Comparison of ENCODE assay signal across 24 mouse cellular contexts in the genomic region with DNA sequence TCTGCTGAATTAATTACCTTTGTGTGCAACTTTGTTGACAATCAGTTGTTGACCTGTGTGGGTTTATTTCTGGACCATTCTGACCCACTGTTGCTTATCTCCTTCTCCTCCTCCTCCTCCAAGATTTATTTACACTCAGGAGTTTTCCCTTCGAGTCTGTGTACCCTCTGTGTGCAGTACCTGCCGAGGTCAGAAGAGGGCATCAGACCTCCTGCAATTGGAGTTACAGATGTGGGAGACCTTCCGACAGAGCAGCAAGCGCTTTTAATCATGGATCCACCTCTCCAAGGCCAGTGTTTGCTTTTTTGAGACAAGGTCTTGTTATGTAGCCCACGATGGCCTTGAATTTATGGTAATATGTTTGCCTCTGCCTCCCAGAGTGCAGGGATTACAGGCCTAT. TPM values are rescaled to one million over a fixed set of nuclear protein-coding genes. Genes with fewer than 3 reads are reported as not detected.
DNase-seq lines count a peak whose midpoint lies in the region; ATAC-seq and TF ChIP-seq lines count a peak whose summit lies in the region.
"Had no signal": no experiment of that assay in that cellular context is flagged by ENCODE, and none has a peak within 500 bp of the region (broad histone marks: within the 10 kb centered on the region; RNA-seq: fewer than 3 reads in every experiment).

No protein-coding gene starts in this region.

- no peak overlapping the region for H3K9ac ChIP-seq in liver, embryonic 14.5 days (replicated peaks)
- H3K9ac ChIP-seq in liver, embryonic 11.5 days (ENCODE audit: low read depth, low read length), result no peak overlapping the region
- H3K9ac ChIP-seq: embryonic facial prominence, embryonic 12.5 days; forebrain, embryonic 13.5 days; heart, embryonic 15.5 days; hindbrain, embryonic 13.5 days; limb, embryonic 15.5 days had no signal

- DNase-seq in liver, embryonic 14.5 days (ENCODE audit: low read depth in 3 of 3, low spot score in 3 of 3), result no peak
- no peak for DNase-seq in liver, embryonic 11.5 days (ENCODE audit: low spot score)
- DNase-seq in testis, postnatal 14 days (ENCODE audit: low spot score), result no peak
- peak; percentile 59 for DNase-seq in R1 (ENCODE audit: low read depth, low spot score)
- DNase-seq in spleen, postnatal 14 days (ENCODE audit: low spot score in 2 of 2), result no peak
- no peak for DNase-seq in left cerebral cortex, adult 2 months (ENCODE audit: extremely low spot score in 1 of 2, low spot score in 2 of 2)
- DNase-seq: adrenal gland, adult 8-10 months; cerebellum, adult 2 months; cerebellum, postnatal 25 days; heart, postnatal 36 days; kidney, postnatal 36 days; left cerebral cortex, postnatal 4 days; lung, adult 18-20 months; lung, postnatal 36 days; thymus, postnatal 25 days had no signal

- H3K36me3 ChIP-seq in liver, embryonic 14.5 days (replicated peaks; ENCODE audit: control insufficient read depth, insufficient read depth, low read depth), result no peaks in the 10 kb centered on the region
- no peaks in the 10 kb centered on the region for H3K36me3 ChIP-seq in liver, embryonic 11.5 days (ENCODE audit: control insufficient read depth, insufficient read depth, low read length)
- H3K36me3 ChIP-seq in testis, adult 2 months (ENCODE audit: control insufficient read depth, insufficient read depth, low read length), result no peaks in the 10 kb centered on the region
- H3K36me3 ChIP-seq: embryonic facial prominence, embryonic 12.5 days; heart, embryonic 15.5 days; hindbrain, embryonic 13.5 days; limb, embryonic 15.5 days had no signal

- H3K4me1 ChIP-seq in liver, embryonic 14.5 days (replicated peaks; ENCODE audit: control insufficient read depth in 2 of 2, insufficient read depth in 2 of 2, low read length in 1 of 2), result peaks cover 0 to 2% of the 10 kb centered on the region in 2 experiments; a peak in 1 of 4 replicates
- no peaks in the 10 kb centered on the region for H3K4me1 ChIP-seq in liver, embryonic 11.5 days (replicated peaks; ENCODE audit: control insufficient read depth, insufficient read depth, low read length)
- H3K4me1 ChIP-seq in testis, adult 2 months (ENCODE audit: control insufficient read depth, insufficient read depth, low read length), result no peaks in the 10 kb centered on the region
- H3K4me1 ChIP-seq: forebrain, embryonic 13.5 days; heart, embryonic 15.5 days had no signal

- H3K27ac ChIP-seq in liver, embryonic 14.5 days, result no peak overlapping the region
- no peak overlapping the region for H3K27ac ChIP-seq in liver, embryonic 11.5 days (ENCODE audit: low read depth, low read length)
- no peak overlapping the region for H3K27ac ChIP-seq in testis, adult 2 months (ENCODE audit: control insufficient read depth, insufficient read depth, low read depth, low read length)
- H3K27ac ChIP-seq in left cerebral cortex, adult 2 months, result no peak overlapping the region
- H3K27ac ChIP-seq: embryonic facial prominence, embryonic 12.5 days; forebrain, embryonic 13.5 days; heart, embryonic 15.5 days; hindbrain, embryonic 13.5 days; limb, embryonic 15.5 days had no signal

- ATAC-seq in liver, embryonic 14.5 days (ENCODE audit: insufficient read depth), result no peak
- no peak for ATAC-seq in liver, embryonic 11.5 days (replicated peaks; ENCODE audit: low FRiP score)
- ATAC-seq: activated CD4-positive, CD25-positive, alpha-beta regulatory T cell, adult 4 months; forebrain, embryonic 13.5 days had no signal

- intact Hi-C loops in left cerebral cortex, adult 2 months (cut with DNase I), result no loop called here

- no peaks in the 10 kb centered on the region for H3K27me3 ChIP-seq in liver, embryonic 14.5 days (ENCODE audit: control insufficient read depth, insufficient read depth, low read length)
- no peaks in the 10 kb centered on the region for H3K27me3 ChIP-seq in liver, embryonic 11.5 days (replicated peaks; ENCODE audit: control insufficient read depth, insufficient read depth, low read length)
- H3K27me3 ChIP-seq in testis, adult 2 months (ENCODE audit: control insufficient read depth, insufficient read depth, low read length), result no peaks in the 10 kb centered on the region
- H3K27me3 ChIP-seq: embryonic facial prominence, embryonic 12.5 days; forebrain, embryonic 13.5 days; heart, embryonic 15.5 days; hindbrain, embryonic 13.5 days; limb, embryonic 15.5 days had no signal

- no peaks in the 10 kb centered on the region for H3K9me3 ChIP-seq in liver, embryonic 14.5 days (ENCODE audit: control insufficient read depth, low read length)
- no peaks in the 10 kb centered on the region for H3K9me3 ChIP-seq in liver, embryonic 11.5 days (ENCODE audit: control insufficient read depth, low read length)
- H3K9me3 ChIP-seq: embryonic facial prominence, embryonic 12.5 days; heart, embryonic 15.5 days; hindbrain, embryonic 13.5 days; limb, embryonic 15.5 days had no signal

- no peak overlapping the region for H3K4me3 ChIP-seq in liver, embryonic 14.5 days (ENCODE audit: insufficient read depth in 1 of 2, low read depth in 2 of 2, low read length in 2 of 2)
- H3K4me3 ChIP-seq in liver, embryonic 11.5 days (ENCODE audit: low read depth, low read length), result no peak overlapping the region
- H3K4me3 ChIP-seq in testis, adult 2 months (ENCODE audit: control insufficient read depth, low read depth, low read length), result no peak overlapping the region
- no peak overlapping the region for H3K4me3 ChIP-seq in left cerebral cortex, adult 2 months
- H3K4me3 ChIP-seq: embryonic facial prominence, embryonic 12.5 days; forebrain, embryonic 13.5 days; heart, embryonic 15.5 days; hindbrain, embryonic 13.5 days; limb, embryonic 15.5 days had no signal

- TF ChIP-seq CTCF in liver, embryonic 14.5 days (IDR thresholded peaks at IDR 0.05; ENCODE audit: low read depth), result peak; percentile 29
- 0 out of 2 replicates have a peak, but pooled peaks have one; percentile 12 for TF ChIP-seq CTCF in testis, adult 2 months (IDR thresholded peaks at IDR 0.05; ENCODE audit: control insufficient read depth, insufficient read depth, insufficient replicate concordance, low read depth, low read length)
- no peak; the same call in 1 of the 2 replicates for TF ChIP-seq CTCF in left cerebral cortex, adult 2 months (IDR thresholded peaks at IDR 0.05)

- TF ChIP-seq POLR2A in testis, adult 2 months (IDR thresholded peaks at IDR 0.05; ENCODE audit: control insufficient read depth, low read depth, low read length), result no peak

- no peak for TF ChIP-seq EP300 in liver, embryonic 14.5 days (IDR thresholded peaks at IDR 0.05; ENCODE audit: low read depth)

- H3K4me2 ChIP-seq in liver, embryonic 14.5 days (ENCODE audit: low read depth), result no peak overlapping the region
- no peak overlapping the region for H3K4me2 ChIP-seq in liver, embryonic 11.5 days
- H3K4me2 ChIP-seq: embryonic facial prominence, embryonic 12.5 days; forebrain, embryonic 13.5 days; heart, embryonic 15.5 days; hindbrain, embryonic 13.5 days; limb, embryonic 15.5 days had no signal

- WGBS in liver, embryonic 14.5 days (ENCODE audit: insufficient replicate concordance), result 65% methylated on average over 5 of the region's 5 CpGs
- WGBS in liver, embryonic 11.5 days, result 81% methylated on average over 5 of the region's 5 CpGs

RNA-seq across cellular contexts. Expression of gene Kcnn3, which starts 25.3 kb away (rescaled TPM):
- 0.02 and 0.03 TPM in 2 replicates for polyA plus RNA-seq in liver, embryonic 14.5 days (2012; rRNA removed)
- polyA plus RNA-seq in liver, embryonic 14.5 days (2014; fragmentation: Nextera tagmentation; extraction: Ambion mirVana), result not detected in 2 replicates
- polyA plus RNA-seq in liver, embryonic 11.5 days (2014; fragmentation: Nextera tagmentation; extraction: Ambion mirVana), result 0.19 and 0.45 TPM in 2 replicates
- polyA plus RNA-seq in testis, adult 2 months (2012; rRNA removed), result 1.7 and 2.3 TPM in 2 replicates
- total RNA-seq in left cerebral cortex, adult 2 months (2021), result 10 to 100 TPM; 18.2 to 27.3 TPM
- total RNA-seq: megakaryocyte-erythroid progenitor cell, adult 5-6 weeks; neutrophil, adult 5-6 weeks had no signal
- polyA plus RNA-seq: activated CD4-positive, CD25-positive, alpha-beta regulatory T cell, adult 4 months had no signal

RNA-seq across cellular contexts. Expression of gene Pmvk, which starts 40.3 kb away (rescaled TPM):
- 23.4 and 32.2 TPM in 2 replicates for polyA plus RNA-seq in liver, embryonic 14.5 days (2012; rRNA removed)
- polyA plus RNA-seq in liver, embryonic 14.5 days (2014; fragmentation: Nextera tagmentation; extraction: Ambion mirVana), result 32.1 and 36.5 TPM in 2 replicates
- polyA plus RNA-seq in liver, embryonic 11.5 days (2014; fragmentation: Nextera tagmentation; extraction: Ambion mirVana), result 58.0 and 58.3 TPM in 2 replicates
- polyA plus RNA-seq in testis, adult 2 months (2012; rRNA removed), result 21.0 and 23.1 TPM in 2 replicates
- 10 to 100 TPM; 32.1 to 35.0 TPM for total RNA-seq in left cerebral cortex, adult 2 months (2021)

RNA-seq across cellular contexts. Expression of gene Pbxip1, which starts 58.1 kb away (rescaled TPM):
- 2.2 and 3.1 TPM in 2 replicates for polyA plus RNA-seq in liver, embryonic 14.5 days (2012; rRNA removed)
- 2.8 and 3.3 TPM in 2 replicates for polyA plus RNA-seq in liver, embryonic 14.5 days (2014; fragmentation: Nextera tagmentation; extraction: Ambion mirVana)
- 8.3 and 8.7 TPM in 2 replicates for polyA plus RNA-seq in liver, embryonic 11.5 days (2014; fragmentation: Nextera tagmentation; extraction: Ambion mirVana)
- polyA plus RNA-seq in testis, adult 2 months (2012; rRNA removed), result 8.2 and 9.9 TPM in 2 replicates
- 10 to 100 TPM; 33.8 to 34.8 TPM for total RNA-seq in left cerebral cortex, adult 2 months (2021)
